Comparison of ENCODE assay signal across 14 mouse cellular contexts in the genomic region with DNA sequence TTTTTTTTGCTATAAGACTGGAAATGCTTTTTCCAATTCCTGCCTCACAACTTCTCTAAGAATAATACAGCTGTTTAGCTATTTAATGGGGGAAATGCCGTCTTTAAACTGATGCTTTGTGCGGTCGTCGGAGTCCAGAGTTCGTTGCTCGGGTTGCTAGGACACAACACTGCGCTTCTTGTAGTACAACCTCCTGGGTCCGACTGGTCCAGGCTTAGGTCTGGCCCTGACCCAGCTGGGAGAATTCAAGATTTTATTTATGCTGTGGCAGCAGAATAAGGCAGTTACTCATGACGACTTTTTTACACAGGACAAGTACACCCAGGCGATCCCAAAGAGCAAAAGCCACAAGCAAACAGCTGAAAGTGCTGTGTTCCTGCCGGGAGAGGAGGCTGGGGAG. TPM values are rescaled to one million over a fixed set of nuclear protein-coding genes. Genes with fewer than 3 reads are reported as not detected.
DNase-seq lines count a peak whose midpoint lies in the region; ATAC-seq lines count a peak whose summit lies in the region.
"Had no signal": no experiment of that assay in that cellular context is flagged by ENCODE, and none has a peak within 500 bp of the region (broad histone marks: within the 10 kb centered on the region; RNA-seq: fewer than 3 reads in every experiment).

No protein-coding gene starts in this region.

- H3K36me3 ChIP-seq in hindbrain, embryonic 15.5 days = no peaks in the 10 kb centered on the region
- H3K36me3 ChIP-seq in hindbrain, embryonic 11.5 days (ENCODE audit: control insufficient read depth, insufficient read depth, low read length) = no peaks in the 10 kb centered on the region
- H3K36me3 ChIP-seq in limb, embryonic 12.5 days = no peaks in the 10 kb centered on the region

- H3K27ac ChIP-seq in hindbrain, embryonic 15.5 days (replicated peaks) = no peak overlapping the region
- H3K27ac ChIP-seq in hindbrain, embryonic 11.5 days (ENCODE audit: low read depth, low read length) = no peak overlapping the region
- H3K27ac ChIP-seq in limb, embryonic 12.5 days = peak overlapping the region; percentile 78
- H3K27ac ChIP-seq: gastrocnemius, adult 2 months had no signal

- DNase-seq in hindbrain, embryonic 11.5 days (ENCODE audit: low spot score) = no peak
- peak; percentile 23 for DNase-seq in brain, adult 2 months (ENCODE audit: low read depth, low spot score)
- DNase-seq in kidney, adult 8-10 months = peak; percentile 21
- DNase-seq in B cell, adult 2 months = no peak
- DNase-seq in urinary bladder, postnatal 36 days (ENCODE audit: low spot score in 2 of 2) = no peak
- no peak for DNase-seq in ovary, postnatal 36 days (ENCODE audit: low spot score)
- DNase-seq: adrenal gland, postnatal 10 days; embryo, embryonic 11 days; gastrocnemius, adult 2 months; thymus, postnatal 14 days had no signal

- H3K9ac ChIP-seq in hindbrain, embryonic 15.5 days = no peak overlapping the region
- no peak overlapping the region for H3K9ac ChIP-seq in hindbrain, embryonic 11.5 days (ENCODE audit: low read depth, low read length)
- H3K9ac ChIP-seq in limb, embryonic 12.5 days (replicated peaks) = no peak overlapping the region

- H3K27me3 ChIP-seq in hindbrain, embryonic 15.5 days = no peaks in the 10 kb centered on the region
- no peaks in the 10 kb centered on the region for H3K27me3 ChIP-seq in hindbrain, embryonic 11.5 days (ENCODE audit: control insufficient read depth, insufficient read depth, low read length)
- H3K27me3 ChIP-seq in limb, embryonic 12.5 days = no peaks in the 10 kb centered on the region

- H3K9me3 ChIP-seq in hindbrain, embryonic 15.5 days = no peaks in the 10 kb centered on the region
- H3K9me3 ChIP-seq in hindbrain, embryonic 11.5 days (ENCODE audit: control insufficient read depth, low read length) = no peaks in the 10 kb centered on the region
- H3K9me3 ChIP-seq in limb, embryonic 12.5 days = no peaks in the 10 kb centered on the region

- H3K4me2 ChIP-seq in hindbrain, embryonic 15.5 days = 0 out of 2 replicates have a peak overlapping the region, but pooled peaks have one; percentile 13
- no peak overlapping the region for H3K4me2 ChIP-seq in hindbrain, embryonic 11.5 days (replicated peaks; ENCODE audit: low read depth, low read length)
- H3K4me2 ChIP-seq in limb, embryonic 12.5 days = no peak overlapping the region
- H3K4me2 ChIP-seq: heart, embryonic 11.5 days; liver, embryonic 11.5 days had no signal

- H3K4me1 ChIP-seq in hindbrain, embryonic 15.5 days (replicated peaks) = no peaks in the 10 kb centered on the region
- H3K4me1 ChIP-seq in hindbrain, embryonic 11.5 days (replicated peaks; ENCODE audit: control insufficient read depth, insufficient read depth, low read length) = no peaks in the 10 kb centered on the region
- H3K4me1 ChIP-seq in limb, embryonic 12.5 days (replicated peaks) = peaks cover 43% of the 10 kb centered on the region

- 32% methylated on average over 11 of the region's 11 CpGs for WGBS in hindbrain, embryonic 15.5 days
- WGBS in hindbrain, embryonic 11.5 days = 51% methylated on average over 11 of the region's 11 CpGs
- 31% methylated on average over 11 of the region's 11 CpGs for WGBS in limb, embryonic 12.5 days

- ATAC-seq in hindbrain, embryonic 15.5 days (ENCODE audit: low FRiP score, low read depth) = no peak; the same call in 1 of the 2 replicates
- ATAC-seq in hindbrain, embryonic 11.5 days (ENCODE audit: low FRiP score) = no peak
- ATAC-seq in limb, embryonic 12.5 days (ENCODE audit: insufficient number of reproducible peaks, insufficient read depth, low FRiP score, low TSS enrichment, low read depth) = no peak

- no peak overlapping the region for H3K4me3 ChIP-seq in hindbrain, embryonic 15.5 days
- no peak overlapping the region for H3K4me3 ChIP-seq in hindbrain, embryonic 11.5 days (ENCODE audit: low read depth, low read length)
- H3K4me3 ChIP-seq in limb, embryonic 12.5 days (replicated peaks) = no peak overlapping the region
- H3K4me3 ChIP-seq: gastrocnemius, adult 2 months had no signal

RNA-seq across cellular contexts. Expression of a gene that starts 42.4 kb away (rescaled TPM):
- polyA plus RNA-seq in hindbrain, embryonic 15.5 days (2015; fragmentation: Nextera tagmentation; extraction: Ambion mirVana) = 2.8 and 3.3 TPM in 2 replicates
- polyA plus RNA-seq in hindbrain, embryonic 11.5 days (2014; fragmentation: Nextera tagmentation; extraction: Ambion mirVana) = 6.0 and 6.3 TPM in 2 replicates
- polyA plus RNA-seq in limb, embryonic 12.5 days (2016; fragmentation: Nextera tagmentation; extraction: Ambion mirVana) = 30.0 and 35.3 TPM in 2 replicates

Comparison
In these comparisons a context has a peak if more than half of its experiments do, and no peak if none do; other contexts are left out.
1. DNase-seq: peak in brain, adult 2 months (single experiment) and kidney, adult 8-10 months (2 of 2); none in hindbrain, embryonic 11.5 days (single experiment), B cell, adult 2 months (0 of 2), urinary bladder, postnatal 36 days (0 of 2) and ovary, postnatal 36 days (single experiment).